Mouse (Mus musculus): Measurements from ENCODE around the gene Rnf114. TPM values are rescaled to one million over a fixed set of nuclear protein-coding genes. Genes with fewer than 3 reads are reported as not detected.

Gene Rnf114
- polyA plus RNA-seq, 1 experiment: 101 TPM

DNA sequence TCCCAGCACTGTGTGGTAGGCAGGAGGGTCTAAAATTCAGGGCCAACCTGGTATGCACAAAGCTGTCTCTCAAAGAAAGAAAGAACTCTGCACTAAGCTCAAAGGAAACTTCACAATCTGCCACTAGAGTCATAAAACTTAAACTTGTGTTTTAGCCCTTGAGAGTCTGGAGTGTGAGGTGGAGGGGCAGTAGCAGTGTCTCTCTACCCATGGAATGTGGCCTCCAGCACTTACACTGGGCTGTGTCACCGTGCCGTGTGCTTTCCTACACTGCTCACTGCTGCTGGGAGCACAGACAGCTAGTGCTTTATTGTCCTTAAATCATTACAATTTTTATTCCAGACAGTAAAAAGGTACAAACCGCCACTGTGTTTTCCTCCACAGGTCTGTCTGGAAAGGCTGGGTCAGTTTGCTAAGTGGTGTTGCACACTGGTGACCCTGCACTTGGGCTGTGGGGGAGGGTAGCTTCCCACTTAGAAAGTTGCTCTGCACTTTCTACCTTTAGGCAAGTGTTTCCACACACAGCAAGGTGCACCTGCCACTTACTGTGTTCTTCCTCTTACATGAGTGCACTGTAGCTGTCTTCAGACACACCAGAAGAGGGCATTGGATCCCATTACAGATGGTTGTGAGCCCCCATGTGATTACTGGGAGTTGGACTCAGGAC lies 15.4 kb downstream of the Rnf114 start:
- no peak for DNase-seq
- 76% methylated on average over 3 of the region's 3 CpGs for WGBS
- Histone ChIP-seq H3K27ac (ENCODE audit: insufficient read depth, low read length) (no peak overlapping the region), H3K27me3 (ENCODE audit: control insufficient read depth, insufficient read depth, low read length) (no peaks in the 10 kb centered on the region), H3K4me1 (ENCODE audit: control insufficient read depth, insufficient read depth, low read length) (peaks cover 29% of the 10 kb centered on the region), H3K4me3 (replicated peaks; ENCODE audit: insufficient read depth, low read depth, low read length) (no peak overlapping the region)
- no peak for TF ChIP-seq CTCF (IDR thresholded peaks at IDR 0.05; ENCODE audit: borderline replicate concordance, insufficient read depth, low read depth, low read length)
- TF ChIP-seq POLR2A (IDR thresholded peaks at IDR 0.05; ENCODE audit: borderline replicate concordance, insufficient read depth, low read length): no peak

DNA sequence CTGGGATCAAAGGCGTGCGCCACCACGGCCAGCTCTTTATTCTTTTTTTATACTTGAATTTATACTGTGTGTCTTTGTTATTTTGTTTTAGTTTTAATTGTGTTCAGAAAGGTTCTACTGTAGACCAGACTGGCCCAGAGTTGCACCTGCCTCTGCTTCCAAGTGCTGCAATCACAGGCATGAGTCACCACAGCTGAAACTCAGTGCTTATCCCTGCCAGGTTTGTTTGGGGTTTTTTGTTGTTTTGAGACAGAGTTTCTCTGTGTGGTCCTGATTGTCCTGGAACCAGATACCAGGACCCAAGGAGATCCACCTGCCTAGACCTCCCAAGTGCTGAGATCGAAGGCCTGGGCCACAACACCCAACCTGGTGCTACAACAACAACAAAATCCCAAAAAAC lies 16.1 kb downstream of the Rnf114 start:
- no peak overlapping the region for H3K27ac ChIP-seq (ENCODE audit: insufficient read depth, low read length)
- no peak for TF ChIP-seq CTCF (IDR thresholded peaks at IDR 0.05; ENCODE audit: borderline replicate concordance, insufficient read depth, low read depth, low read length)
- no peak for TF ChIP-seq POLR2A (IDR thresholded peaks at IDR 0.05; ENCODE audit: borderline replicate concordance, insufficient read depth, low read length)
- H3K4me3 ChIP-seq (replicated peaks; ENCODE audit: insufficient read depth, low read depth, low read length): no peak overlapping the region
- H3K27me3 ChIP-seq (ENCODE audit: control insufficient read depth, insufficient read depth, low read length): no peaks in the 10 kb centered on the region
- 91% methylated on average over 4 of the region's 4 CpGs for WGBS
- H3K4me1 ChIP-seq (ENCODE audit: control insufficient read depth, insufficient read depth, low read length): peaks cover 29% of the 10 kb centered on the region
- DNase-seq: no peak

DNA sequence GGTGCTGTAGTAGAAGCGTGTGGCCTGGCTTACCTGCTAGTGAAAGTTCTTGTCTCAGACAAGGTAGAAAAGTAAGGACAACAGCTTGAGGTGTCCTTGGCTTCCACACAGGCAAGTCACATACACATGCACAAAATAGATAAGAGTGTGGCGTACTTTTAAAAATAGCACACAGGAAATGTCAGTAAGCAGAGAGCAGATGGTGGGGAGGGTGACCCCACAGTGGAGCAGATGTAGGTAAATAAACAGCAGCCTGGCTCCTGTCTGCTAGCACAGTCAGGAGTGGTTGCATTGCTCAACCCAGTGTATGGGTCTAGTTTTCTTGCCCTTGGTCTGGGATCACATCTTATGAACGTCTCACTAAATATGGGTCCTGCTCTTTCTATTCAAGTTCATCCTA lies 18.0 kb downstream of the Rnf114 start:
- peaks cover 27% of the 10 kb centered on the region for H3K4me1 ChIP-seq (ENCODE audit: control insufficient read depth, insufficient read depth, low read length)
- 38% methylated on average over 3 of the region's 3 CpGs for WGBS
- DNase-seq: no peak
- no peak overlapping the region for H3K27ac ChIP-seq (ENCODE audit: insufficient read depth, low read length)
- no peak overlapping the region for H3K4me3 ChIP-seq (replicated peaks; ENCODE audit: insufficient read depth, low read depth, low read length)
- no peaks in the 10 kb centered on the region for H3K27me3 ChIP-seq (ENCODE audit: control insufficient read depth, insufficient read depth, low read length)
- no peak for TF ChIP-seq CTCF (IDR thresholded peaks at IDR 0.05; ENCODE audit: borderline replicate concordance, insufficient read depth, low read depth, low read length)
- TF ChIP-seq POLR2A (IDR thresholded peaks at IDR 0.05; ENCODE audit: borderline replicate concordance, insufficient read depth, low read length): no peak

DNA sequence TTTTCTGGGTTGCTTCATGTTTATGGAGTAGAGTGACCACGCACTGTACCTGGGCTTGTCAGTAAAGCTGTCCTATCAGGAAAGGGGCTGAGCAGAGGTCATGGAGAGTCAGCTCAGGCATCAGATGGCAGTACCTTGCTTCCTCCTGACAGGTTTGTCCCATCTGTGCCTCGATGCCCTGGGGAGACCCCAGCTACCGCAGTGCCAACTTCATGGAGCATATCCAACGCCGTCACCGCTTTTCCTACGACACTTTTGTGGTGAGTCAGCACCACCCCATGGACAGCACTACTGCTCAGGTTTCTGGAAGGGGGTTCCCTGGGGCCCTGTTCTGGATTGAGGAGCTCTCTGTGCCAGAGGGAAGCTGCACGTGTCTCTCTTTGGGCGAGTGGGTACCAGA lies 19.9 kb downstream of the Rnf114 start:
- no peaks in the 10 kb centered on the region for H3K27me3 ChIP-seq (ENCODE audit: control insufficient read depth, insufficient read depth, low read length)
- H3K4me3 ChIP-seq (replicated peaks; ENCODE audit: insufficient read depth, low read depth, low read length): no peak overlapping the region
- WGBS: 22% methylated on average over 9 of the region's 9 CpGs
- DNase-seq: peak in 1 of 2 experiments; percentile 49
- no peak overlapping the region for H3K27ac ChIP-seq (ENCODE audit: insufficient read depth, low read length)
- H3K4me1 ChIP-seq (ENCODE audit: control insufficient read depth, insufficient read depth, low read length): peaks cover 20% of the 10 kb centered on the region
- peak; percentile 13; the same call in 1 of the 2 replicates for TF ChIP-seq CTCF (IDR thresholded peaks at IDR 0.05; ENCODE audit: borderline replicate concordance, insufficient read depth, low read depth, low read length)
- TF ChIP-seq POLR2A (IDR thresholded peaks at IDR 0.05; ENCODE audit: borderline replicate concordance, insufficient read depth, low read length): no peak

DNA sequence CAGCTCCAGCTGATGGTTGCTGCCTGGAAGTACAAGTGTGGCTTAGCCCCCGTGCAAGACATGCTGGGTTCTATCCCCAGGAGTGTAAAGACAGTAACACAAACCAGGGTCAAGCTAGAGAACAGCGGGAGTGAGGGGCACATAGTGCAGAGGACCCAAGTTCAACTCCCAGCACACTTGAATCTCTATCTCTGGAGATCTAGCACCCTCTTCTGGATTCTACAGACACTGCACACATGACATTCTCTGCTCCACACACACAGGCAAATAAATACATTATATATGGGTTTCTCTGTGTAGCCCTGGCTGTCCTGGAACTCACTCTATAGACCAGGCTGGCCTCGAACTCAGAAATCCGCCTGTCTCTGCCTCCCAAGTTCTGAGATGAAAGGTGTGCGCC lies 20.5 kb downstream of the Rnf114 start:
- DNase-seq: no peak
- WGBS: 92% methylated on average over 5 of the region's 5 CpGs
- Histone ChIP-seq H3K4me3 (replicated peaks; ENCODE audit: insufficient read depth, low read depth, low read length) (no peak overlapping the region), H3K4me1 (ENCODE audit: control insufficient read depth, insufficient read depth, low read length) (peaks cover 20% of the 10 kb centered on the region), H3K27ac (ENCODE audit: insufficient read depth, low read length) (no peak overlapping the region), H3K27me3 (ENCODE audit: control insufficient read depth, insufficient read depth, low read length) (no peaks in the 10 kb centered on the region)
- TF ChIP-seq CTCF (IDR thresholded peaks at IDR 0.05; ENCODE audit: borderline replicate concordance, insufficient read depth, low read depth, low read length) (peak; percentile 48), POLR2A (IDR thresholded peaks at IDR 0.05; ENCODE audit: borderline replicate concordance, insufficient read depth, low read length) (no peak)

DNA sequence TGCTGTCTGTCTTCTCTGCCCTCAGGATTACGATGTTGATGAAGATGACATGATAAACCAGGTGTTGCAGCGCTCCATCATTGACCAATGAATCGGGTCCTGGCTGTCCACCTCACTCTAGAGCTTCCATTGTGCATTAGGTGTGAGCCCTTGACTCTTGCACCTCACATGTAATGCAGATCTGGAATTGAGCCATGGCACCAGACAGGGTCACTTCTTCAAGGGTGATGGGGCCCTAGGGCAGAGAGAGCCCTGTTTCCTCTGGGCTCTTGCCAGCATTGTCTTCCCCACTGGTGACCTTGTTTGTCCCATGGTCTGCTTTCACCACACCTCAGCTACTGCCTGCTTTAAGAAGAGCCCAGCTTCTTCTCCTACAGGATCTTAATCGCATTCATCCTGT lies 22.2 kb downstream of the Rnf114 start:
- DNase-seq: no peak
- Histone ChIP-seq H3K27me3 (ENCODE audit: control insufficient read depth, insufficient read depth, low read length) (no peaks in the 10 kb centered on the region), H3K4me3 (replicated peaks; ENCODE audit: insufficient read depth, low read depth, low read length) (no peak overlapping the region), H3K4me1 (ENCODE audit: control insufficient read depth, insufficient read depth, low read length) (peaks cover 20% of the 10 kb centered on the region), H3K27ac (ENCODE audit: insufficient read depth, low read length) (no peak overlapping the region)
- WGBS: 93% methylated on average over 4 of the region's 4 CpGs
- TF ChIP-seq POLR2A (IDR thresholded peaks at IDR 0.05; ENCODE audit: borderline replicate concordance, insufficient read depth, low read length) (no peak), CTCF (IDR thresholded peaks at IDR 0.05; ENCODE audit: borderline replicate concordance, insufficient read depth, low read depth, low read length) (no peak)

DNA sequence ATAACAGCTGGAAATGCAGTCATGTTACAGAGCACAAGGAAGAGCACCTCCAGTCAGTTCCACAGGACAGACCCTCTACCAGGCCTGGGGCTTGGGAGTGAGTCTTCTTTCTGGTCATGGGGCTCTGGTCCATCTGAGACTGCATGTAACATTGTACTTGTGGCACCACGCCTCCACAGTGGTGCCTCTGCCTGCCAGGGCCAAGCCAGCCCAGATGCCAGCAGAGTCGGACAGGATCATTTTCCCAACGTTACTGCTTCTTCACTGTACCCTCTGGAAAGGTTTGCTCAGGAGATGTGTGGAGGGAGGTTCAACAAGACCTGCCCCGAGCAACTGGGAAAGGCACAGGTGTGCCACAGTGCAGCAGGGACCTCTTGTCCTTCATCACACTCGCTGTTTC lies 23.2 kb downstream of the Rnf114 start:
- Histone ChIP-seq H3K4me3 (replicated peaks; ENCODE audit: insufficient read depth, low read depth, low read length) (no peak overlapping the region), H3K4me1 (ENCODE audit: control insufficient read depth, insufficient read depth, low read length) (peaks cover 13% of the 10 kb centered on the region), H3K27ac (ENCODE audit: insufficient read depth, low read length) (no peak overlapping the region), H3K27me3 (ENCODE audit: control insufficient read depth, insufficient read depth, low read length) (no peaks in the 10 kb centered on the region)
- no peak for DNase-seq
- WGBS: 73% methylated on average over 5 of the region's 5 CpGs
- no peak for TF ChIP-seq CTCF (IDR thresholded peaks at IDR 0.05; ENCODE audit: borderline replicate concordance, insufficient read depth, low read depth, low read length)
- TF ChIP-seq POLR2A (IDR thresholded peaks at IDR 0.05; ENCODE audit: borderline replicate concordance, insufficient read depth, low read length): no peak

DNA sequence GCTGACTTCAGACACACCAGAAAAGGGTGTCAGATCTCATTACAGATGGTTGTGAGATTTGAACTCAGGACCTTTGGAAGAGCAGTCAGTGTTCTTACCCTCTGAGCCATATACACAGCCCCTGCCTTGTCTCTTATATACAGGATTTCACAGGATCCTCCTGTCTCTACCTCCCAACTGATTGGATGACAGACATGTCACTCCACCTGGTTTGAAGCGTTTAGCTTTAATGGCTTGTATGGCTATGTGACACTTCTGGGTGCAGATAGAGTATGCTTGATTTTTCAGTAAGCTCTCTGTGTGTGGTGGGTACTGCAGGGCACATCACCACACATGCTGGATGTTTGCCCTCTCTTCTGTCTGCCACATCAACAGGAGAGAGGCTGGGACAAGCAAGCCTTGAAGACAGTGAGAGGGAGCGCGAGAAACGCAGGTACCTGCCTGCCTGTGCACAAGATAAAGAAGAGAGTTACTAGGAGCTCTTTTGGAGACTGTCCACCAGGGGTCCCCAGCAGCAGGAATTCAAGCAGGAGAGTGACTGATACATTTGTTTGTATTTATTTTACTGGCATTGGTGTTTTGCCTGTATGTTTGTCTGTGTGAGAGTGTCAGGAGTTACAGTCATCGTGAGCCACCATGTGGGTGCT lies 27.3 kb downstream of the Rnf114 start:
- Histone ChIP-seq H3K27ac (ENCODE audit: insufficient read depth, low read length) (no peak overlapping the region), H3K4me3 (replicated peaks; ENCODE audit: insufficient read depth, low read depth, low read length) (no peak overlapping the region), H3K27me3 (ENCODE audit: control insufficient read depth, insufficient read depth, low read length) (no peaks in the 10 kb centered on the region), H3K4me1 (ENCODE audit: control insufficient read depth, insufficient read depth, low read length) (peaks cover 3% of the 10 kb centered on the region; the same call in 1 of the 2 replicates)
- 84% methylated on average over 5 of the region's 5 CpGs for WGBS
- no peak for DNase-seq
- TF ChIP-seq CTCF (IDR thresholded peaks at IDR 0.05; ENCODE audit: borderline replicate concordance, insufficient read depth, low read depth, low read length): no peak
- TF ChIP-seq POLR2A (IDR thresholded peaks at IDR 0.05; ENCODE audit: borderline replicate concordance, insufficient read depth, low read length): no peak
